Mouse (Mus musculus): ENCODE results near the gene Snx32.
A peak's percentile ranks its signal among the peaks of the same experiment; 100 is the strongest.

Snx32 gene

DNA sequence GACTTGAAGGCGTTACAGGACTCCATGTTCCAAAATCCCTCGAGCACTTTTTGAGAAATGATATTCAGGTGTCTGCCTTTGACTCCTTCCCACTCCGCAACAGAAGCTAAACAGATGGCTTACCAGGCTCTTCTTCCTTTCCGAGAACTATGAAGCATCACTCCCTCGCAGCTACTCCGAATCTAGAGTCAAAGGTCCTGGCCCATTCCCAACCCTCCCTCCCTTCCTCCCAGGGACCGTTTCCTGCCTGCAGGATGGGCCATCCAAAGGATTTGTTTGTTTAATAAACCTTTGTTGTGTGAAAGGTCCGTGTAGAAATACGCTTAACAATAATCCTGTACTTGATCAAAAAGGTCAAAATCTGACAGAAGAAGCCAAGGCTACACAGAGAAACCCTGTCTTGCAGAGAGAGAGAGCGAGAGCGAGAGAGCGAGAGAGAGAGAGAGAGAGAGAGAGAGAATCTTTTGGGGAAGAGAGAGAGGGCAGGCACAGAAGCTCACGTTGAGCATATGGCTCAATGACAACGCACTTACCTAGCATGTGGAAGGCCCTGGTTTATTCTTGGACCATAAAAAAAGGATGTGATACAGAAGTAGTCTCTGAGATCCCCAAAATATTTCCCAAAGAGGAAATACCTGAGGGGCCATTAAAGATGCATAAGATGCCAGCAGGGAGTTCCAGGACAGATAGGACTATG, 52.4 kb downstream of the Snx32 start, which contains the start of gene Ccdc85b:
Ccdc85b (minus strand) TSS at position 149 of the 697 bp plus-strand sequence.
- DNase-seq (ENCODE audit: low spot score in 2 of 2), result no peak

DNA sequence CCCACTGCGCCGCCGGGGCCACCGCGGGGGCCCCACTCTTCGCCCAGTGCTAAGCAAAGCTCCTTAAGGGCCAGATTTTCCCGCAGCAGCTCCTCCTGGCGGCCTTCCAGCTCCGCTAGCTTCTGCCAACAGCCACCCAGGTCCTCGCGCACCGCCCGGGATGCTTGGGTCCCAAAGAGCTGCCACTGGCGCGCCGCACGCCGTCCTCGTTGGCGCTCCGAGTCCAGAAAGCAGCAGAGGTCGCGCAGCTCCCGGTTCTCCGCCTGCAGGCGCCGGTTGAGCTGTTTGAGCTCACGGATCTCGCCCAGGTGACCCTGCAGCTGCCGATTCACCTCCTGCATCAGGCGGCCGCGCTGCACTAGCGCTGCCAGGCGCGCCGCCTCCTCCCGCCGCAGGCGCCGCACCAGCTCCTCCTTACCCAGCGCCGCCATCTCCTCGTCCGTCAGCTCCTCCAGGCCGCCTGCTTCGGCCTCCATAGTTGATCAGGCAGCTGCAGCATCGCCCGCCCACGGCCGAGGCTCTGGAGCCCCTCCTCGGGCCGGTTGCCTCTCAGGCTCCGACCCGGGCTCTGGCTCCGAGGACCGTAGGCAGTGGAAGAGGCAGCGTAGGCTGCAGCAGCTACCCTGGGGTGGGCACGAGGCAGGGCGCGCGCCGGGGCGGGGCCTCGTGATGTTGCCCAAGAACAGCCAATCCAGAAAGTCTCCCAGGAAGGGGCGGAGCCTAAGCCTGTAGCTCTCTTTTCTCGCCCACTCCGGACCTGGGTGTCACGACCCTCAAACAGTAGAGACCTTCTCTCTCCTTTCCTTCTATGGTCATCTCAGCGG, 53.2 kb downstream of the Snx32 start:
- peak; percentile 94 to 96 for DNase-seq (ENCODE audit: low spot score in 2 of 2)

DNA sequence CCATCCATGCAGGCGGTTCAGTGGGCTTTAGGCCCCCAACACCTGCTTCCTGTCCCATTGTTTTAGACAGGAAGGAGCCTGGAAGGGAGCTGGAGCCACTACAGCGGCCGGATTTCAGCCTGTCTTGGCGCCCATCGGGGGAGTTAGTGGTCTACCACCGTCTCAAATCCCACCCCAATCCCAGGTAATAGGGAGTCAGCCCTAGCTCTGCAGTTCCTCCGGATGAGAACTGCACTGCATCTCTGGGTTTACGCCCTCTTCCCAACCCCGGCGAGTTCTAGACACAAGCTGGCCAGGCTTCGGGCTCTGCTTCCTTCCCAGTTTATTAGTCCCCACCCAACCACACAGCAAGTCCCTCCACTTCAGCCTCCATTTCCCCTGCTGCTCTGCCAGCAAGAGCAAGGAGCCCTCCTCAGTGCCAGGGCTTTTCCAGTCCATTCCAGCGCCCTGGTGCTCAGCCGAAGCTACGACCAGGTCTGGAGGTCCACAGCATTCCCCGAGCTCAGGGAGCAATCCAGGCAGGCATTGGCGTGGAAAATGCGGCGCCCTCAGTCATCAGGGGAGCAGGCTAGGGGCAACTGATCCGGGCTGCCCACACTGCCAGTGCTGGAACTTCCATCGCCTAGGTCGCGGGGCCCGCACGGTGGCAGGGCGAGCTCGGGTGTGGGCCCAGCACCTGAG, 54.0 kb downstream of the Snx32 start:
- no peak for DNase-seq (ENCODE audit: low spot score in 2 of 2)

GRCm38 (mm10) chr19:5455568-5455967, 54.8 kb downstream of the Snx32 start:
- no peak for DNase-seq (ENCODE audit: low spot score in 2 of 2)

GRCm38 (mm10) chr19:5455037-5455436, 55.3 kb downstream of the Snx32 start:
- DNase-seq (ENCODE audit: low spot score in 2 of 2), result no peak

- DNase-seq (ENCODE audit: low spot score in 2 of 2), result no peak
Measured at GRCm38 (mm10) chr19:5451766-5452165, 58.6 kb downstream of the Snx32 start.

- no peak for DNase-seq (ENCODE audit: low spot score in 2 of 2)
Measured at GRCm38 (mm10) chr19:5449673-5450072, 60.7 kb downstream of the Snx32 start.

GRCm38 (mm10) chr19:5448354-5449150, 61.8 kb downstream of the Snx32 start:
- DNase-seq (ENCODE audit: low spot score in 2 of 2), result peak in 1 of 2 experiments; percentile 29

- peak; percentile 71 to 87 for DNase-seq (ENCODE audit: low spot score in 2 of 2)
Measured at GRCm38 (mm10) chr19:5447515-5448353, 62.6 kb downstream of the Snx32 start, which contains the start of gene Fosl1. Gene Fosl1, plus strand, starts transcription at chr19:5447547.

- DNase-seq (ENCODE audit: low spot score in 2 of 2), result no peak
Measured at GRCm38 (mm10) chr19:5445747-5446146, 64.6 kb downstream of the Snx32 start.

DNA sequence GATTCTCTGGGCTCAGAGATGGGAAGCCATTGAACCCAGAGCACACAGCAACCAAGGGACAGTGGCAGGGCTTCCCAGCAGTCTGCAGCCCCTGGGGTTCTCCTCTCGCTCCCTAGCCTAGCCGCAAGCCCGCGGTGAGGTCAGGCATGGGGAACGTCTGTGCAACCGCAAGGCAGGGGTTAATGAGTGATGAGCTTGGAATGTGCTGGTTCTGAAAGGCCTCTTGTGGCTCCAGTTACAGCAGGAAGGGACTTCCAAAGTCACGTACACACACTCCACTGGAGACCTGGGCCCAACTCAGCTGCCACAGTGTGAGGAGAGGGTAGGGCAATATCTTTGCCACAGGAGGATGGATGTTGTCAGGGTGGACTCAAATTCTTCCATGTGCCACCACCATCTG, 65.4 kb downstream of the Snx32 start:
- no peak for DNase-seq (ENCODE audit: low spot score in 2 of 2)

- DNase-seq (ENCODE audit: low spot score in 2 of 2), result no peak
Measured at GRCm38 (mm10) chr19:5444371-5444908, 65.9 kb downstream of the Snx32 start.

Data from urinary bladder, adult 18-20 months (tissue).